Mouse (Mus musculus): ENCODE measurements around the gene Madd.

DNA sequence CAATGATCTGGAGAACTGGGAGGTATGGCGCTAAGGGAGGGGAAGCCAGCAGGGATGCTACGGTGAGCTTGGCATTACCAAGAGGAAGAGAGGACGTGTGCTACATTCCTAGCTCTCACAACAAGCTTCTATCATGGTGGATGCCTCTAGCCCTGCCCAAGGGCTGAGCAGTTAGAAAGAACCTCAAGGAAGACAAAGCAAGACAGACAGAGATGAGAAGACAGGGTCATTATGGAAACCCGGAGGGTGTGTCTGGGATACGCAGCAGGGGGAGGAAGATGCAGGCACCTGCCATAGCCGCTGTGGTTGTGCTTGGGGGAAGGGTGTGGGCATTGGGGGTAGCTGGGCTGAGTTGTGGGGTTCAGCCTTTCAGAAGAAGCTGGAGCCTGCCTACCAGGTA, 60.1 kb downstream of the Madd start:
- TF ChIP-seq CTCF (IDR thresholded peaks at IDR 0.05; ENCODE audit: insufficient read depth, low read depth, low read length) (no peak), POLR2A (IDR thresholded peaks at IDR 0.05; ENCODE audit: insufficient read depth, low read depth, low read length) (no peak)
